Mouse (Mus musculus) midbrain, postnatal 0 days (tissue): ENCODE results near the gene Zfhx3. TPM values are rescaled to one million over a fixed set of nuclear protein-coding genes. Genes with fewer than 3 reads are reported as not detected.

Source experiments
- ATAC-seq: fragments of 200-750 bp; cut with Nextera tagmentation; 2 replicates; pipeline ENCODE4 v1.8.0; 2017; ENCODE audit warnings: moderate number of reproducible peaks, mild to moderate bottlenecking, moderate TSS enrichment, moderate library complexity; ENCODE audit not compliant: low FRiP score
- DNase-seq: peaks from one replicate; pipeline ENCODE4 v3.0.0-alpha.2; 2015; ENCODE audit warnings: low spot score
- H3K27ac ChIP-seq: fragments of 300-500 bp; sonication (generic); 2 replicates; pipeline ENCODE4 v1.5.1; 2014; ENCODE audit warnings: low read depth, mild to moderate bottlenecking, low read length, mixed read lengths
- H3K27me3 ChIP-seq: fragments of 300-500 bp; sonication (generic); 2 replicates; pipeline ENCODE4 v1.6.1; 2014; ENCODE audit warnings: low read length, control low read depth, mixed read lengths; ENCODE audit not compliant: insufficient read depth
- H3K36me3 ChIP-seq: fragments of 300-500 bp; sonication (generic); 2 replicates; pipeline ENCODE4 v1.6.1; 2014; ENCODE audit warnings: low read length, control low read depth, mixed read lengths; ENCODE audit not compliant: insufficient read depth
- H3K4me1 ChIP-seq: fragments of 300-500 bp; sonication (generic); 2 replicates; pipeline ENCODE4 v1.6.1; 2014; ENCODE audit warnings: mild to moderate bottlenecking, control low read depth, antibody characterized with exemption, low read length, mixed read lengths; ENCODE audit not compliant: insufficient read depth
- H3K4me2 ChIP-seq: fragments of 300-500 bp; sonication (generic); 2 replicates; pipeline ENCODE4 v1.6.1; 2014; ENCODE audit warnings: low read depth, mild to moderate bottlenecking, low read length, mixed read lengths; ENCODE audit not compliant: poor library complexity, severe bottlenecking
- H3K4me3 ChIP-seq: fragments of 300-500 bp; sonication (generic); 2 replicates; pipeline ENCODE4 v1.5.1; 2014; ENCODE audit warnings: low read depth, mild to moderate bottlenecking, low read length, moderate library complexity
- H3K9ac ChIP-seq: fragments of 300-500 bp; sonication (generic); replicated peaks from 2 replicates; pipeline ENCODE4 v1.6.1; 2014; ENCODE audit warnings: mild to moderate bottlenecking, low read length, moderate library complexity, mixed read lengths; ENCODE audit not compliant: poor library complexity, severe bottlenecking
- H3K9me3 ChIP-seq: fragments of 300-500 bp; sonication (generic); 2 replicates; pipeline ENCODE4 v1.6.1; 2016; ENCODE audit warnings: low read length, control low read depth
- CTCF ChIP-seq: IDR thresholded peaks from 2 replicates; pipeline ENCODE4 v1.5.1; 2016; ENCODE audit warnings: antibody characterized with exemption, mild to moderate bottlenecking
- WGBS: fragments of 180-500 bp; shearing (Covaris S2); extraction: QIAGEN DNeasy Blood & Tissue Kit; methylation state at CpG from one replicate; pipeline ENCODE4 v1.1.7; 2014; 5-methylcytosine and 5-hydroxymethylcytosine counted together
- polyA plus RNA-seq: library from polyadenylated mRNA; unstranded; fragments of >200 nt; fragmentation: Nextera tagmentation; extraction: Ambion mirVana; gene quantifications from 2 replicates; pipeline ENCODE4 v1.2.1, GENCODE M21; 2015
- total RNA-seq: library from RNA; depleted of rRNA; stranded (reverse); fragments of >200 nt; gene quantifications from 2 replicates; pipeline ENCODE4 v1.2.3, GENCODE M21; 2014

Zfhx3 gene
- total and polyA plus RNA-seq, 2 experiments from 2014 or later: 33.1 to 44.5 TPM

GRCm38 (mm10) chr8:108966041-108966440 is 1023.6 kb downstream of the Zfhx3 start:
- no peak overlapping the region for H3K4me2 ChIP-seq
- H3K4me1 ChIP-seq: no peaks in the 10 kb centered on the region

DNA sequence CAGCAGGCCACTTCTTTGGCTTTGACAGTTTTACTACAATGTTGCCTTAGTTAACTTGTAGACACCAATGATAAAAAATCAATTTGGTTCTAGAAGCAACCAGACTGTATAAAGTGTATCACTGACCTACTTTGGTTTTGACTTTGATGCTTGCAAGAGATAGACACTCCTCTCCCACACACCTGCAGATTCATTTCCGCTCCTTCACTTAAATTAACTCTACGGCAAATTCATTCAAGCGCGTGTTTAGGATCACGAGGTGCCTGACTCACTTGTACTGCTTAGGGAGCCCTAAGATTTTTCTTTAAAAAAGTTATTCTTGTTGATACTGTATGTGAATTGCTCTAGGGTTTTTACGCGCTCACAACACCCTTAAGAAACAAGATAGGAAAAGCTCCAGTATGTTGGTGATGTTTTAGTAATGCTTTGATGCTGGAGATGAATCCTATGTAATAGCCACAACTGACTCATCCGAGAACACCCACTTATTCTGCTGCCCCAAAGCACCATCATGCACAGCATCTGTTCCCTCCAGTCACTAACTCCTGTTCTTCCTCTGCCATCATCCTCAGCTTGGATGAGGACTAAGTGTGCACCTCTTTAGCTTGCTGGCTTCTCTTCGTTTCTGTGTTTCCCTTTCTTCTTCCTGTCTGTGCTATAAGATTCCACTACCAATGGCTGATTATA is 1031.3 kb downstream of the Zfhx3 start:
- no peak for TF ChIP-seq CTCF
- H3K9ac ChIP-seq: no peak overlapping the region
- H3K4me1 ChIP-seq: no peaks in the 10 kb centered on the region; the same call in 1 of the 2 replicates
- no peak overlapping the region for H3K27ac ChIP-seq
- no peak overlapping the region for H3K4me3 ChIP-seq
- H3K27me3 ChIP-seq: no peaks in the 10 kb centered on the region
- H3K4me2 ChIP-seq: no peak overlapping the region
- no peaks in the 10 kb centered on the region for H3K36me3 ChIP-seq
- ATAC-seq: no peak
- DNase-seq: no peak
- 86% methylated on average over 9 of the region's 9 CpGs for WGBS
- no peaks in the 10 kb centered on the region for H3K9me3 ChIP-seq

More at GRCm38 (mm10) chr8:108966041-108966440, 1023.6 kb downstream of the Zfhx3 start:
- 64% methylated on average over 12 of the region's 12 CpGs for WGBS
- H3K27me3 ChIP-seq: no peaks in the 10 kb centered on the region
- H3K9me3 ChIP-seq: no peaks in the 10 kb centered on the region
- H3K36me3 ChIP-seq: no peaks in the 10 kb centered on the region
- no peak overlapping the region for H3K9ac ChIP-seq
- no peak overlapping the region for H3K27ac ChIP-seq
- no peak overlapping the region for H3K4me3 ChIP-seq
- DNase-seq: peak; percentile 15
- ATAC-seq: no peak
- TF ChIP-seq CTCF: no peak

DNA sequence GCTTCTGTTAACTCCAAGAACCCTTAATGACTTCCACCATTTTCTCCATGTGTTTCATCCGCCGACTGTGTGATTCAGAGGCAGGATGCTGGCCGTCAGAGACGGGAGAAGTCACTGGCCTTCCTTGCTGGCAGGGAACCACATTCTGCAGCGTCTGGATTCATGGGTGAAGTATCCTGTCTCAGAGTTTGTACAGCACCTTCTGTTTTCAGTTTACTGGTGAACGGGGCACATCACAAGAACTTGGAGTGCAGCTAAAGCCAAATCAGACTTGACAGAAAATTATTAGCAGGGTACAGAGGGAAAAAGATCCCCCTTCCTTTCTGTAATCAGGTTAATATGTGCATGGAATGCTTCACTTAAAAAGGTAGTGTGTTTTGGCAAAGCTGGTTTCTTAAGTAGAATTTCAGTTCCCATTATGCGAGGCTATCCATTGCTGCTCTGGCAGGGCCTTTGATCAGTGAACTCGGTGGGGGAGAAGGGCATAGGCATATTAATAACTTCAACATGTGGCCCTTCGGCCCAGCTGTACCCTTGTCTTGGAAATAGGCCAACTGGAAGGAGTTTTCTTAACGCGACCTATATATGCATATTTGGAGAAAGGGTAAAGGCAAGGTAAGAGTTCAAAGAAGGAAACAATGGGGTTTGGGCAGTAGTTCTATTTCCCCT is 1035.4 kb downstream of the Zfhx3 start:
- WGBS: 60% methylated on average over 11 of the region's 11 CpGs
- TF ChIP-seq CTCF: no peak
- no peaks in the 10 kb centered on the region for H3K36me3 ChIP-seq
- ATAC-seq: no peak
- no peak overlapping the region for H3K9ac ChIP-seq
- no peak overlapping the region for H3K27ac ChIP-seq
- H3K9me3 ChIP-seq: no peaks in the 10 kb centered on the region
- no peak overlapping the region for H3K4me3 ChIP-seq
- H3K27me3 ChIP-seq: no peaks in the 10 kb centered on the region
- H3K4me2 ChIP-seq: no peak overlapping the region
- DNase-seq: no peak
- H3K4me1 ChIP-seq: no peaks in the 10 kb centered on the region; the same call in 1 of the 2 replicates

GRCm38 (mm10) chr8:108978362-108978750 is 1035.9 kb downstream of the Zfhx3 start:
- no peaks in the 10 kb centered on the region for H3K27me3 ChIP-seq
- H3K36me3 ChIP-seq: no peaks in the 10 kb centered on the region
- no peak for TF ChIP-seq CTCF
- H3K4me1 ChIP-seq: no peaks in the 10 kb centered on the region; the same call in 1 of the 2 replicates
- DNase-seq (no peak), ATAC-seq (no peak)
- no peak overlapping the region for H3K9ac ChIP-seq
- no peak overlapping the region for H3K4me3 ChIP-seq
- no peaks in the 10 kb centered on the region for H3K9me3 ChIP-seq
- no peak overlapping the region for H3K4me2 ChIP-seq
- H3K27ac ChIP-seq: no peak overlapping the region
- WGBS: 82% methylated on average over 7 of the region's 7 CpGs

DNA sequence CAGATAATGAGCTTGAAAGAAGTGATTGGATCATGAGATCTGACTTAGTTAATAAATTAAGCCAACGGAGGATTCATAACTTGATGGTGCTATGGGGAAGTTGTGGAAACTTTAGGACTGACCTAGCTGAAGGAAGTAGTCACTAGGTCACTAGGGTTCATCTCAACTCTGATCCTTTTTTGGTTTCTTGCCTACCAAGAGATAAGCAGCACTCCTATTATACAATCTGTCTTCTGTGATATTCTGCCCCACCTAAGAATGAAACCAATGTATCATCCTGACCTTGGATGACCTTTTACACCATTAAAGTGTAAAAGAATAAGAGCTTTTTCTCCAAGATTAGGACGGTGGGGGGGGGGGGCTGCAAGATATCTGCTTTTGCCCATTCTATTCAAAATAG is 1042.5 kb downstream of the Zfhx3 start:
- Histone ChIP-seq H3K4me3 (no peak overlapping the region), H3K9ac (no peak overlapping the region), H3K9me3 (no peaks in the 10 kb centered on the region), H3K27ac (no peak overlapping the region), H3K4me2 (no peak overlapping the region), H3K36me3 (no peaks in the 10 kb centered on the region), H3K27me3 (no peaks in the 10 kb centered on the region), H3K4me1 (no peaks in the 10 kb centered on the region)
- DNase-seq: no peak
- no peak for ATAC-seq
- TF ChIP-seq CTCF: no peak
- WGBS: 79% methylated on average over 2 of the region's 2 CpGs

DNA sequence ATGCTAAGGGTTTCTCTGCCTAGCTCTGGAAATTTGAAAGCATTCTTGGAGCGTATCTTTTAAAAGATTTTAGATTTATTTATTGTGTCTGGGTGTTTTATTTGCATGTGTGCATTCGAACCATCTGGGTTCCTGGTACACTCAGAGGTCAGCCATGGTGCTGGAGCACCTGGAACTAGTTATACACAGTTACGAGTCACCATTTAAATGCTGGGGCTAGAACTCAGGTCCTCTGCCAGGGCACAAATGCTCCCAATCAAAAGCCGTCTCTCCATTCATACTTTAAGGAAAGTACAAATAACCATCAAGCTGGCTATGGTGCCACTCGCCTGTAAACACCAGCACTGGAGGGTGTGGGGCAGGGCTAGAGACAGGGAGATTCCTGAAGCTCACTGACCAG is 1047.4 kb downstream of the Zfhx3 start:
- Histone ChIP-seq H3K9ac (no peak overlapping the region), H3K4me3 (no peak overlapping the region), H3K4me2 (no peak overlapping the region), H3K4me1 (no peaks in the 10 kb centered on the region), H3K9me3 (no peaks in the 10 kb centered on the region), H3K27ac (no peak overlapping the region), H3K36me3 (no peaks in the 10 kb centered on the region), H3K27me3 (no peaks in the 10 kb centered on the region)
- DNase-seq (no peak), ATAC-seq (no peak)
- no peak for TF ChIP-seq CTCF
- 87% methylated on average over 5 of the region's 5 CpGs for WGBS
